Mouse (Mus musculus): ENCODE results near the gene Eif4e2. TPM values are rescaled to one million over a fixed set of nuclear protein-coding genes. Genes with fewer than 3 reads are reported as not detected.

The Eif4e2 gene
- total RNA-seq (2021) (10 to 100 TPM; 66.0 to 98.7 TPM), polyA plus RNA-seq (2012; rRNA removed) (18.0 and 18.4 TPM in 2 replicates)
- long read RNA-seq, transcript Eif4e2-203 (6 exons, 1,569 nt) = minor isoform, 7 of 57 reads
- long read RNA-seq, transcript Eif4e2-204 (7 exons, 1,119 nt) = major isoform, 9 of 57 reads
- long read RNA-seq, transcript Eif4e2-202 (7 exons, 3,394 nt) = minor isoform, 7 of 57 reads
- long read RNA-seq, transcript Eif4e2-206 (7 exons, 1,807 nt) = major isoform, 9 of 57 reads
- long read RNA-seq, partial matches to known transcripts = 1 of 57 reads
- long read RNA-seq, other reads (novel, unspliced or antisense) = 16 of 57 reads

- DNase-seq = peak; percentile 95
These were observed at the start of gene Eif4e2 for GRCm38 (mm10) chr1:87213735-87214704. Gene Eif4e2 (plus strand): TSS chr1:87213914.

GRCm38 (mm10) chr1:87164164-87164795, 49.4 kb upstream of the Eif4e2 start:
- DNase-seq = no peak

- no peak for DNase-seq
These were observed 48.9 kb upstream of the Eif4e2 start for GRCm38 (mm10) chr1:87164796-87165184.

- DNase-seq = no peak
These were observed 43.3 kb upstream of the Eif4e2 start for GRCm38 (mm10) chr1:87170458-87170857.

- no peak for DNase-seq
These were observed 42.4 kb upstream of the Eif4e2 start for GRCm38 (mm10) chr1:87171312-87171711.

GRCm38 (mm10) chr1:87172316-87172715, 41.4 kb upstream of the Eif4e2 start:
- DNase-seq = peak; percentile 58

- DNase-seq = peak; percentile 72
These were observed 39.4 kb upstream of the Eif4e2 start for GRCm38 (mm10) chr1:87174006-87174955.

GRCm38 (mm10) chr1:87175852-87176292, 37.8 kb upstream of the Eif4e2 start:
- peak; percentile 40 for DNase-seq

GRCm38 (mm10) chr1:87180896-87181295, 32.8 kb upstream of the Eif4e2 start:
- DNase-seq = peak; percentile 86

GRCm38 (mm10) chr1:87183013-87183412, 30.7 kb upstream of the Eif4e2 start, which contains the start of gene Prss56:
Gene Prss56 (plus strand): TSS chr1:87183313.
- no peak for DNase-seq

GRCm38 (mm10) chr1:87183998-87184750, 29.5 kb upstream of the Eif4e2 start:
- DNase-seq = no peak

GRCm38 (mm10) chr1:87184751-87185139, 29.0 kb upstream of the Eif4e2 start:
- DNase-seq = peak; percentile 85

GRCm38 (mm10) chr1:87185526-87185925, 28.2 kb upstream of the Eif4e2 start:
- no peak for DNase-seq

GRCm38 (mm10) chr1:87186261-87187036, 27.3 kb upstream of the Eif4e2 start:
- peak; percentile 26 for DNase-seq

GRCm38 (mm10) chr1:87187037-87187355, 26.7 kb upstream of the Eif4e2 start:
- DNase-seq = peak; percentile 79

GRCm38 (mm10) chr1:87190429-87190828, 23.3 kb upstream of the Eif4e2 start, which contains the start of gene Chrnd:
Gene Chrnd (plus strand): TSS chr1:87190607.
- DNase-seq = no peak

GRCm38 (mm10) chr1:87197296-87197695, 16.4 kb upstream of the Eif4e2 start:
- DNase-seq = no peak

- no peak for DNase-seq
These were observed 15.3 kb upstream of the Eif4e2 start for GRCm38 (mm10) chr1:87198119-87199065.
